Mouse (Mus musculus) hindbrain, postnatal 0 days (tissue): ENCODE results near the gene Smad9. TPM values are rescaled to one million over a fixed set of nuclear protein-coding genes. Genes with fewer than 3 reads are reported as not detected.

ENCODE experiments used
- ATAC-seq: fragments of 200-750 bp; cut with Nextera tagmentation; 2 replicates; pipeline ENCODE4 v1.8.0; 2017; ENCODE audit warnings: mild to moderate bottlenecking, moderate TSS enrichment, moderate library complexity
- DNase-seq: peaks from one replicate; pipeline ENCODE4 v3.0.0-alpha.2; 2015; ENCODE audit warnings: low spot score
- H3K27ac ChIP-seq: fragments of 300-500 bp; sonication (generic); 2 replicates; pipeline ENCODE4 v1.5.1; 2014; ENCODE audit warnings: mild to moderate bottlenecking
- H3K27me3 ChIP-seq: fragments of 300-500 bp; sonication (generic); 2 replicates; pipeline ENCODE4 v1.6.1; 2014; ENCODE audit warnings: low read length, mixed read lengths; ENCODE audit not compliant: insufficient read depth
- H3K36me3 ChIP-seq: fragments of 300-500 bp; sonication (generic); 2 replicates; pipeline ENCODE4 v1.6.1; 2014; ENCODE audit warnings: low read length, mixed read lengths; ENCODE audit not compliant: insufficient read depth
- H3K4me1 ChIP-seq: fragments of 300-500 bp; sonication (generic); 2 replicates; pipeline ENCODE4 v1.6.1; 2014; ENCODE audit warnings: antibody characterized with exemption, low read length, mixed read lengths; ENCODE audit not compliant: insufficient read depth
- H3K4me2 ChIP-seq: fragments of 300-500 bp; sonication (generic); 2 replicates; pipeline ENCODE4 v1.6.1; 2014; ENCODE audit warnings: low read depth, mild to moderate bottlenecking, low read length, moderate library complexity, mixed read lengths
- H3K4me3 ChIP-seq: fragments of 300-500 bp; sonication (generic); 2 replicates; pipeline ENCODE4 v1.5.1; 2014; ENCODE audit warnings: low read length
- H3K9ac ChIP-seq: fragments of 300-500 bp; sonication (generic); replicated peaks from 2 replicates; pipeline ENCODE4 v1.6.1; 2014; ENCODE audit warnings: mild to moderate bottlenecking, low read length, moderate library complexity, mixed read lengths
- H3K9me3 ChIP-seq: fragments of 300-500 bp; sonication (generic); 2 replicates; pipeline ENCODE4 v1.6.1; 2016; ENCODE audit warnings: low read length, mixed read lengths
- CTCF ChIP-seq: IDR thresholded peaks from 2 replicates; pipeline ENCODE4 v1.5.1; 2016; ENCODE audit warnings: antibody characterized with exemption, control low read depth, low read depth
- WGBS: fragments of 180-500 bp; shearing (Covaris S2); extraction: QIAGEN DNeasy Blood & Tissue Kit; methylation state at CpG from one replicate; pipeline ENCODE4 v1.1.7; 2014; 5-methylcytosine and 5-hydroxymethylcytosine counted together
- polyA plus RNA-seq: library from polyadenylated mRNA; unstranded; fragments of >200 nt; fragmentation: Nextera tagmentation; extraction: Ambion mirVana; gene quantifications from 2 replicates; pipeline ENCODE4 v1.2.1, GENCODE M21; 2015
- total RNA-seq: library from RNA; depleted of rRNA; stranded (reverse); fragments of >200 nt; gene quantifications from 2 replicates; pipeline ENCODE4 v1.2.3, GENCODE M21; 2014

Gene Smad9
- total and polyA plus RNA-seq, 2 experiments from 2014 or later = 1.1 to 6.7 TPM

GRCm38 (mm10) chr3:54723741-54724500 is 31.5 kb upstream of the Smad9 start:
- H3K4me1 ChIP-seq = no peaks in the 10 kb centered on the region
- no peak for ATAC-seq
- H3K27ac ChIP-seq = no peak overlapping the region
- DNase-seq = no peak
- no peak for TF ChIP-seq CTCF
- H3K36me3 ChIP-seq = peaks cover 39% of the 10 kb centered on the region
- no peak overlapping the region for H3K9ac ChIP-seq
- no peak overlapping the region for H3K4me3 ChIP-seq
- WGBS = 79% methylated on average over 10 of the region's 10 CpGs
- H3K9me3 ChIP-seq = no peaks in the 10 kb centered on the region
- no peak overlapping the region for H3K4me2 ChIP-seq
- no peaks in the 10 kb centered on the region for H3K27me3 ChIP-seq

GRCm38 (mm10) chr3:54725344-54725743 is 30.0 kb upstream of the Smad9 start:
- Histone ChIP-seq H3K27me3 (no peaks in the 10 kb centered on the region), H3K4me1 (no peaks in the 10 kb centered on the region), H3K4me2 (no peak overlapping the region), H3K27ac (no peak overlapping the region), H3K36me3 (peaks cover 49% of the 10 kb centered on the region), H3K4me3 (no peak overlapping the region), H3K9ac (no peak overlapping the region), H3K9me3 (no peaks in the 10 kb centered on the region)
- 80% methylated on average over 2 of the region's 2 CpGs for WGBS
- DNase-seq (no peak), ATAC-seq (no peak)
- TF ChIP-seq CTCF = no peak

- Histone ChIP-seq H3K4me3 (no peak overlapping the region), H3K4me2 (no peak overlapping the region), H3K9ac (no peak overlapping the region), H3K36me3 (peaks cover 64% of the 10 kb centered on the region), H3K4me1 (no peaks in the 10 kb centered on the region), H3K9me3 (no peaks in the 10 kb centered on the region), H3K27me3 (no peaks in the 10 kb centered on the region), H3K27ac (no peak overlapping the region)
- 96% methylated on average over 2 of the region's 2 CpGs for WGBS
- ATAC-seq (no peak), DNase-seq (no peak)
- no peak for TF ChIP-seq CTCF
These were observed 27.8 kb upstream of the Smad9 start for GRCm38 (mm10) chr3:54727588-54727987.

- TF ChIP-seq CTCF = no peak
- Histone ChIP-seq H3K9me3 (no peaks in the 10 kb centered on the region), H3K27me3 (no peaks in the 10 kb centered on the region), H3K4me1 (no peaks in the 10 kb centered on the region), H3K9ac (no peak overlapping the region), H3K4me2 (no peak overlapping the region), H3K4me3 (no peak overlapping the region), H3K36me3 (peaks cover 66% of the 10 kb centered on the region), H3K27ac (no peak overlapping the region)
- WGBS = 91% methylated on average over 6 of the region's 6 CpGs
- DNase-seq (no peak), ATAC-seq (no peak)
These were observed 27.3 kb upstream of the Smad9 start for GRCm38 (mm10) chr3:54728100-54728499.

- Histone ChIP-seq H3K4me1 (peaks cover 4% of the 10 kb centered on the region; the same call in 1 of the 2 replicates), H3K4me3 (no peak overlapping the region), H3K36me3 (peaks cover 62% of the 10 kb centered on the region), H3K4me2 (no peak overlapping the region), H3K27me3 (no peaks in the 10 kb centered on the region), H3K27ac (no peak overlapping the region), H3K9ac (no peak overlapping the region), H3K9me3 (no peaks in the 10 kb centered on the region)
- 93% methylated on average over 8 of the region's 8 CpGs for WGBS
- no peak for ATAC-seq
- no peak for TF ChIP-seq CTCF
- no peak for DNase-seq
These were observed 23.7 kb upstream of the Smad9 start for GRCm38 (mm10) chr3:54731626-54732150.

GRCm38 (mm10) chr3:54732371-54732770 is 23.0 kb upstream of the Smad9 start:
- Histone ChIP-seq H3K4me1 (peaks cover 4% of the 10 kb centered on the region; the same call in 1 of the 2 replicates), H3K9ac (no peak overlapping the region), H3K4me3 (no peak overlapping the region), H3K4me2 (no peak overlapping the region), H3K27ac (no peak overlapping the region), H3K36me3 (peaks cover 56% of the 10 kb centered on the region), H3K9me3 (no peaks in the 10 kb centered on the region), H3K27me3 (no peaks in the 10 kb centered on the region)
- ATAC-seq (no peak), DNase-seq (no peak)
- WGBS = 95% methylated on average over 4 of the region's 4 CpGs
- TF ChIP-seq CTCF = no peak
